Mouse (Mus musculus) erythroid progenitor cell, adult 5-6 weeks (primary cell): ENCODE measurements around the gene Pcnx4. TPM values are rescaled to one million over a fixed set of nuclear protein-coding genes. Genes with fewer than 3 reads are reported as not detected.

Experiments used
- ATAC-seq: replicated peaks from 2 replicates; pipeline ENCODE4 v1.8.0; 2016; ENCODE audit warnings: moderate number of reproducible peaks, mild to moderate bottlenecking, moderate TSS enrichment, inconsistent platforms; ENCODE audit not compliant: poor library complexity, low FRiP score, severe bottlenecking
- total RNA-seq, 2 experiments: library from RNA; stranded (forward) in 1 of 2; stranded (reverse) in 1 of 2; fragments of 150-400 nt in 1 of 2; fragments of 186-747, 209-891 nt in 1 of 2; gene quantifications; 2 replicates each; pipeline versions ENCODE4 v1.2.3 to v1.2.4; 2015 to 2017; ENCODE audit warnings: low replicate concordance in 2 of 2

Gene Pcnx4
- total RNA-seq (2015; ENCODE audit: low replicate concordance) (0.36 TPM in 1 of 2 replicates, not detected in the other), total RNA-seq (2017; ENCODE audit: low replicate concordance) (0.26 and 0.53 TPM in 2 replicates)

DNA sequence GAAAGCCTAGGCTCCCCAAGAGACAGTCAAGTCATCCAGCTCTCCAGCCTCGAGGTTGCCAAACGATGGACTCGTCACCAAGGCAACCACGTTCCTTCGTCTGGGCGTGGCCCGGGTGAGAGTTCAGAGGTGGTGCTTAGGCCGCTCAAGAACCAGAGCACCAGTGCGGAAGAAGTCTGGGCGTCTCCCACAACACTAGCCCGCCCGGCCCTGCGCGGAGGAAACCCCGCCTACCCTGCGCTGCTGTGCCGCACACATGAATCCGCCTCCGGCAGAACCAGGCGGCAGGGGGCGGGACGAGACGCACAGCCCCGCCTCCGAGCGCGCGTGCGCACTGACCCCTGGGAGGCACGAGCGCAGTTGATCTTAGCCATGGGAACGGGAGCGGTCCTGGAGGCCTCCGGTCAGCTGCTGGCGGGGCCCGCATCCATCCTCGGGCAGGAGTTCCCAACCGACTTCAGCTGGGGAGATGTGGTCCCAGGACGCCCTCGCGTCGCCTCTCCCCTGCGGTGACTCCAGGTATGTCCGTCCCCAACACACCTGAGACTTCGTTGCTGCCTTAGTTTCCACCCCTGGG, at the start of gene Pcnx4:
Gene Pcnx4, plus strand, starts transcription at position 363 of the 577 bp plus-strand sequence.
- ATAC-seq, result peak; percentile 100

DNA sequence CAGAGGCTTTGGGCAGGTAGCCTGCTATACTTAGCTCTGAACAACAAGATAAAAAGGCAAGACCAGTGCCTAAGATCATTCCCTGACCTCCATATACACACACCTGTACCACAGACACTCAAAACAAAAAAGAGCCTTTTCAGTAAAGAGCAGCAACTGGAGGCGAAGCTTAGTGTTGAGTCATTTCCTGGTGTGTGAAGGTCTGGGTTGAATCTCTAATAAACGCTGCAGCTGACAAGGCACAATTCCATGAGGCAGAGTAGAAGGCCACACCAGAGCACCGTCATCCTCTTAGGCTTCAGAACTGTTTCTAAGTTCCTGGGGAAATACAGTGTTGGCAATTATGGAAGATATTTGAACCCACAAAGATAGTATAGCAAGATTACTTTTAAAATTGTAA, 48.7 kb upstream of the Pcnx4 start:
- ATAC-seq, result no peak

DNA sequence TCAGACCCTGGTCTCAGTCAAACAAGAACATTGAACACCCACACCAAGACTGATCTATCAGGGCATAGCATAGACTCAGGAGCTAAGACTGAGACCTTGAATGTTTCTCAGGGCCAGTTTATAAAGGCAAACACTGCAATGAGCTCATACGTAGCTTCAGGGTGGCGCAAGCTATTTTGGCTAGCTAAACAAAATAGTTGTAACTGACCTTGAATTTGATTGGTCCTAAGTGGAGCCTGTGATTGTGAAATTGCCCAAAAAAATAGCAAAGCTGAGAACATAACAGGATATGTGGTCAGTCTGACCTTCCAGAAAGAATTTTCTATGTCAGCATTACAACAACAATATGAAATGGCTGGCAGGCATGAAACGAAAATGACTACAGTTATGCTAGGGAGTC, 46.2 kb upstream of the Pcnx4 start:
- ATAC-seq, result no peak

DNA sequence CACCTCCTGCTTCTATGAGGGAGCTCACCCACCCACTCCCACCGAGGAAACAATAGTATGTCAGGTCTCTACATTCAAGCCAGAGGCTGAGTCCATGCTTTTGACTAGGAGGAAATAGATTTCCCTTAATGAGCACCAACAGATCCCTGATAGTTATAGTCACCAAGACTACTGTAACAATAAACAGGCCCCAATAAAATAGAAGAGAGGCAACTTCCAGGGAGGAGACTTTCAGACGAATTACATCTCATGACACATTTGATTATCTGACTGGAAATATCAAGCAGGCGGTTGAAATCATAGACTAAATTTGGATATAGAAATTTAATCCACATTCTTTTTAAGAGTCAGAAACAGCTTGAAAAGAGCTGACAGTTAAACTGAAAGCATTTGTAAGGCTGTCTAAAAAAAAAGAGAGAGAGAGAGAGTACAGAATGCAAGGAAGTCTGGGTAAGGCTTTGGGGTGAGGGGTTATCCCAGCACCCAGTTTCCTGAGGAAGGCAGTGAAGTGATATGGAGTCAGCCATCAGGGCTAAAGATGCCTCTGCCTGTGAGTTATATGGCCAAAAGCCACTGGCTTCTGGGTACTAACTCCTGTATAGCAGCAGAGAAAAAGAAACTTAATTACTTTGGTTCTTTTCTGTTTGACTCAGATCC, 45.0 kb upstream of the Pcnx4 start:
- no peak for ATAC-seq

DNA sequence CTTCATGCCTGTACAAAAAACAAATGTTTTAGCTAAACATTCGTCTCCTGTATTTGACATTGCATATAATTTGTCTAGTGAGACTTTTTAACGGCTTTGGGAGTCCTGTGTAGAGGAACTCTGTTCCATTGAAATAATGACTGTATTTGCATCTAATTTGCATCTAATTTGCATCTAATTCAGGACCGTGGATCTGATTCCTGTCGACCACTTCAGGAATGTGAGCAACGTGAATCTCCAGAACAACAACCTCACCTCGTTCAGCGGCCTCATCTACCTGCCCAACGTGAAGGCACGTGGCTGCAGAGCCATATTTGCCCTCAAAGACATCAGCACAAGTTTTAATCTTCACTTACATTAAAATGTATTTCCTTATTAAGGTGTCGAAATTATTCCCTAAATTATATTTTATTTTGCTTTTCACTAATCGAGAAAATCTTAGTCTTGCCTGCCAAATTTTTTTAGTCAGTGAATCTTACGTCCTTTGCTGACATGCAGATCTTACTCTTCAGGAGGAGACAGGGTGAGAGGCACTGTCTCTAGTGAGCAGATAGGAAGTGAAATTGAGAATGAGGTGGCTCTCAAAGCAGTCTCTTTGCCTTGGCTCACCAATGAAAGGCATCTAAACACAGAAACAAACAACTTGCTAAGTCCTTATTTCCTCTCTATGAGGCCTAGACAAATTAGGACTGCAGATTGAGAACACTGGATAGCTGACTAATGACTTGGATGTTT, 39.1 kb upstream of the Pcnx4 start:
- no peak for ATAC-seq

DNA sequence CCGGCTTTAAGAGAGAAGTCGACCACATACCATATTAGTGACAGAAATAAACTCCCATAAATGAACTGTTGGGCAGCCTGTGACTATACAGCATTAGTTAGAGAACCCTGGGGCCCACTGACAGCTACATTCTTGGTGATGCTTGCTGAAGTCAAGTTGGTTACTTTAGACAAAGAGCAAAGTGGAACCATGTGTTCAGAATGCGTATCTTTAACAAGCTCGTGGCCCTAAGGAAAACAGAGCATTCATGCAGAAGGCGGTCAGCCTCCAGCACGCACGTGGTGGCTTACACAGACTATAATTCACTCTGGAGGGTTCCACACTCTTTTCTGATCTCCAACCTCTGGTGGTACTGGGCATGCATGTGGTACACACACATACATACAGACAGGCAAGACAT, 26.6 kb upstream of the Pcnx4 start:
- ATAC-seq, result no peak

DNA sequence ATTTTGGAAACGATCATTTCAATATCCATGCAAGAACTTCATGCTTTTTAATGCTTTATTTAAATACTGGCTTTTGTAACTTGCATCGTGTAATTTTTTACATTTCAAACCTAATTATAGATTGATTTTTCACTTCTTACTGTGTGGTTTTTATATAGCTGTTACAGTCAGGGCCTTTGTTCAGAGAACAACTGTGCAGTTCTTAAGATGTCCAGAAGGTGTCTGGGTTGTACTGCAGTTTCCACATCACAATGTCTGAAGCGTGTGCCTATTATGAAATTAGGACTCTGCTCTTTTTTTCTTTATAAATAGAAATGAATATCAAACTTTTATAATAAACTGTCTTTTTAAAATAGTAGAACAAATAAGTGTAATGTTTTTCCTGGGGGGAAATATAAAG, 20.7 kb upstream of the Pcnx4 start:
- ATAC-seq, result no peak

DNA sequence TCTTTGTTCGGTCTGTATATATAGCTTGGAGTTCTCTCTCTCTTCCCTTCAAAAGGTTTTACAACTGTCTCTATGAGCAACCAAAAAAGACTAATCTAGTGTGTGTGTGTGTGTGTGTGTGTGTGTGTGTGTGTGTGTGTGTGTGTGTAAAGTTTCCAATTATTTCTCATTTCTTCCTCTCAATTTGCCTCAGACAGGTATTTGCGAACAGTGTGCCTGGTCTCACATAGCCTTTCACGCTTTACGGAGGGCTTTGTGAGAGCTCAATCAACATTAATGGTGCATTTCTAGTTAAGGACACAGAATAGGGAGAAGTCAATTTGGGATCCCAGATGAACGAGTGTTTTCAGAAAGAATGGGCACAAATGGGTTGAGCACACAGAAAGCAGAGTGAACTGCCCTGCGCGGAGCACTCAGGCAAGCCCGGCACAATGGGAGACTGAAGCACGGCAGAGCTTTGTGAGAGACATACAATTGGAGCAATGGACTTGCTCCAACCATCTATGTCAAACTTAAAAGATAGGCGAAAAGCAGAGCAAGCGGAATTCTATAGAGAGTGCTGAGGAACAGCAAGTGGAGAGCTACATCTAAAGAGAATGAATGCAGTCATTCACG, 18.0 kb upstream of the Pcnx4 start:
- no peak for ATAC-seq

DNA sequence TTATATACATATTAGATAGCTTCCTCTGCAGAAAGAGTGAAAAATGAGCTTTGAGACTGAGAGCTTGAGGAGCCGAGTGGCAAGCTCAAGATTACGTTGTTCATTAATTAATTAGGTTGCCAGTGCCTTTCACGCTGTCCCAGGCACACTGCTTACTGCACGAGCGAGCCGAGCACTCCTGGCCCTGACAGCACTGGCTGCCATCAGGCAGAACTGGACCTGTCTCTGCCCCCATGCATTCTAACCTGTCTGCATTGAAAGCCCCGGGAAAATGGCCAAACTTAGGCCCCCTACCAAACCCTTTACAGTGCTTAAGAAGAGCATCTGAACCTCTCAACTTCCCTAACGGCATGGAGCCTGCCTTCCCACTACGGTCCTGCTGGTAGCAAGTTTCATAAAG, 16.8 kb upstream of the Pcnx4 start:
- no peak for ATAC-seq

DNA sequence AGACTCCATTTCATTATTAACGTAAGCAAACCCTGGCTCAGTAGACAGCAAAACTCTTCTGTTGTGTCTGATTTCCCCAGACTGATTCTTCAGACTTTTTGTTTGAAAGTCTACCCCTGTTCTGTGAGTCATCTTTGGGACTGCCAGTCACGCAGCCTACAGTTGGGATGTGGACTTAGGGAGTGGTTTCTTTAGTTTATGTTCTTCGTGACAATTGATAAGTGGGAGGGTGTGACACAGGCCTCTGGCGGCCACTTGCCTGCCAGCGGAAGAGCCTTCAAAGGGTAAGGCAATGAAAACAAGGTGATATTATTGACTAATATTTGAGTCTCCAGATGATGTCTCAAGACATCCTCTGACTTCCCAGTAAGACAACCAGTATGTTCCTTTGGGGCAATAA, 16.3 kb upstream of the Pcnx4 start:
- ATAC-seq, result no peak

DNA sequence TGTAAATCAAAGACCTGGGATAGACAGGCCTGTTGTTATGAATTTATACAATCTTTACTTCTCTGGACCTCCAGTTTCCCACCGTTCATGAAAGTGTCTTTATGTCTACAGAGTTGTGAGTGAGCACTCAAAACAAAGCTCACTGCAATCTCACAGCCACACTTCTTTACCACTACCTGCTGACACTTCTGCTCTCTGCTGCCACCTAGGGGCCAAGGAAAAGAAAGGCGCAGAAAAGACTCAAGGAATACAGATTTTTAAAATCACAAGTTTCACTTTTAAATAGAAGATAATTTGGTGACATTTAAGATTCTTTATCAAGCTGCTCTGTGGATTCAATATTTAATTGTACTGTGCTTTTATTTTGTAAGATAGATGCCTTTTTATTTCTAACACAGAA, 15.5 kb upstream of the Pcnx4 start:
- ATAC-seq, result no peak

DNA sequence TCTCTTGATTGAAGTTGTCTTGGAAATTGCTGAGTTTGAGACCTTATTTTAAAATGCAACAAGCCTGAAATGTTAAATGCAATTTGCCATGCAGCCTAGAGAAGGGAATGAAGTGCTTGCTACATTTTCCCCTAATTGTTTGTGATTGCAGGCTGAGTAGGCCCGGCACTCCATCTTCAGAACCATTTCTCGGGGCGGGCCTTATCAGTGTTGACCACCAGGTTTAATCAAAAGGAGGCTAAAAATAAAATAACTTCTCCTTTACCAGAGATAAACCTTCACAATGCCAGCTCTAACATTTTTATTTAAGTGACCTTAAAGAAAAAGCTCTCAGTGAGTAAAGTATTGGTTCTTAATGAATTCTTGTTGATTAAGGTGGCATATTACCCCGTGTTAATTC, 10.6 kb upstream of the Pcnx4 start:
- ATAC-seq, result no peak

DNA sequence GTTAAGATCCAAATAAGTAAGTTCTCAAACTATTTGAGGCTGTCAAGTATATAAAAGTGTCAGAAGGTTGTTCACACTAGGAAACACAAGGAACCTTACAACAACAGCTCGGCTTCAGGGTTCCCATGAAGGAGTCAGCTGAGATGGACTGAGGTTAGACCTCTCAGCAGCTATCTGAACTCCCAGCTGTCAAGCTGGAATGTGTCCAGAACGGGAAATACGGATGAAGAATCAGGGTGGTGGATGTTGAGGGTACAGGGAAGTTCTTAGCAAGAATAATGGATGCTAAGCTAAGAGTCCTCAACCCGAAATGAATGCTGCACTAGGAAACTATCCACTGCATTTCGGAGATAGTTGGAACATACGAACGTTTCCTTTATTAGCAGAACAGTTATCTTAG, 3.9 kb upstream of the Pcnx4 start:
- no peak for ATAC-seq

DNA sequence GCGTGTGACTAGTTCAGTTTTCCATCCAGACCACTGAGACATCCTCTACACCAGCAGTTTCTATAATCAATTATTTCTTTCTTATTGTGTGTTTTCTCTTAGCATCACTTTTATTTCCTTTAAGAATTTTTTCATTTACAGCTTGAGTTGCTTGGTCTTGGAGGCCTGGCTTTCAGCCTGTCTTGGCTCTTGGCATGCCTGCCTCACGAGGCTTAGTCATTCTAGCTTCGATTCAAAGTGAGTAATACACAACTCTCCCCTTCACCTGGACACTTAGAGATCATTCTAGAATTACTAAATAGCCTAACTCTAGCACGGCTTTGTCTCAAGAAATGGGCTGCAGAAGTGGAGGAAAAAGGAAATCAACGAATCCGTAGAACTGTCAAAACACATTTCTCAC, 2.2 kb upstream of the Pcnx4 start:
- ATAC-seq, result no peak

DNA sequence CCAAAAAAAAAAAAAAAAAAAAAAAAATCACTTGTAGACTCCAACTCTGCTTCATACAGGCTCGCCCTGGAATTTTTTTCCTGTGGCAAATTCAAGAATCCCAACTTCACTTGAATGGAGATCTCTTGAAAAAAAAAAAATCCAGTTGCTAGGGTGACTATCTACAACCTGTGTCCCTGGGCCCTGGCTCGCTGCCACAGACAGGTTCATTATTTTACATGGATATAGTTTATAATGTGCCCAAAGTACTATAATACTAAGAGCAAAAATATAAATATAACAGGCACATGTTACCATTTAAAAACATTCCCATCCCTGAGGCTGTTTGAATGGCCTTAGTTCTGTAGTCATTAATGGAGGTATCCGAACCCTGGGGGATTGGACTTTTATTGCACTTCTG, 584 bp upstream of the Pcnx4 start:
- no peak for ATAC-seq

DNA sequence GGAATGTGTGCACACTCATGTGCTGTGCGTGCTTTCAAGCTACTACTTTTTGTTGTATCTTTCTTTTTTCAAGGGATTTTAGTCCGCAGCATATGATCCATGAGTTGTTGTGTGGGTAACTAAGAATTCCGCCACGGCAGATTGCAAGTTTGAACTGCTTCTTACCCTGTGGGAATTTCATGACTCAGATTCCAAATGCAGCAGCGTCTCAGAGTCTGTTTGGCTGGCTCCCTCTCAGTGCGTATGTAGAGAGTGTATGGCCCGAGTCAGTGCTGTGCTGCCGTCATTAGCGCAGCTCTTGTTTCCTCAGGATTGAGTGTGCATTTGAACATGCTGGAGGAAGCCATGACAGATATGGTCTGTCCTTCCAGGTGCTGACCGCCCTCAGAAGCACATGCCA, 2.4 kb downstream of the Pcnx4 start:
- no peak for ATAC-seq

DNA sequence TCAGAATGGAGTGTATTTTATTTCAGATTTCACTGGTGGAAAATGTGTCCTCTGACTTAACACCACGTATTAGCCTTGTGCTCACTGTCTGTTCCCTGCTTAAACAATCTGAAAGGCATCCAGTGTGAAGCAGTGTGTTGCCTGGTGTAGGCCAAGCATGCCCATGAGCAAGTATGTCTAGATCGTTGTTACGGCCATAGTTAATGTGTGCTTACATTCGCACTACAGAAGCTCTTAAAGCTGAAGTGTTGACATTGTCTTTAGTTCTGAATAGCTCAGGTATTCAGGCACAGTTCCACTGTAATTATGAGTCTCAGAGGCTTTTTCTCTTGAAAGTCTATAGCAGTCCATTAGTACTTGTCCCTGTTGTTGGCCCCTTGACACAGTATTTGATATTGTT, 18.2 kb downstream of the Pcnx4 start:
- no peak for ATAC-seq

DNA sequence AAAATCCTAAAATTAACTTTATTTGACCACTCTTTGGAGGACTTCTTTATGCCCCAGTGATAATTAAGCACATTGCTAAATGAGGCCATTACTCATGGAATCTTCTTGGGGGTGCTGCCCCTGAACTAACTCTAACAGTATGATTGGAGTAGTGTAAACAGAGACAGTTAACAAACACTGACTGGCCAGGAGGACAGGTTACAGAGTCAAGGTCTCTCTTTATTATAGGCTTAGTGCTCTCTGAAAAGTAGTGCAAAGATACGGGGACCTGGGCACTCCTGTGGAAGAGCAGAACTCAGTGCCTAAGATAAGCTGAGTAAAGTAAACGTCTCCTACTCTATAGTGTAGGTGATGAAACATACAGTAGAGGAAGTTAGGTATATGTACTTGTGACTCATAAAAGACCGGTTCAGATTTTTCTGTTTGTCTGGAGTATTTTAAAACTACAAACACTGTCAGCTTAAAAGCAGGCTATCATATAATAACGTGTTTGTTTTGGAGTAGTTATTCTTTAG, 28.2 kb downstream of the Pcnx4 start:
- no peak for ATAC-seq

DNA sequence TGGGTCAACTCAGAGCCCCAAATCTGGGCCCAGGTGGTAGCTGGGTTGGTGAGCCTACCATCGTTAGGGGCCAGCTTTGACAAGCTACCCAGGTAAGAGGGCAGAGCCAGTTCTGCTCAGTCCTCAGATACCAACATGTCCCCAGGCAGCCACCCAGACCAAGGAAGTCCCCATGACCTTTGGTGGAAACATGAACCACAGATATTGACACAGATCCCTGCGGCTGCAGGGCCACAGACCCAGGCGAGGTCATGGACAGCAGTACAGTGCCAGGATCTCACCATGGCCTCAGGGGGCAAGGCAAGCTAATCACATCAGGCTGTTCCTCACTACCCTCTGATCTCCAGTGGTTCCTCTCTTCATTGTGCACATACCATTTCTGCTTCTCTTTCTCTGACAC, 45.8 kb downstream of the Pcnx4 start:
- ATAC-seq, result no peak

DNA sequence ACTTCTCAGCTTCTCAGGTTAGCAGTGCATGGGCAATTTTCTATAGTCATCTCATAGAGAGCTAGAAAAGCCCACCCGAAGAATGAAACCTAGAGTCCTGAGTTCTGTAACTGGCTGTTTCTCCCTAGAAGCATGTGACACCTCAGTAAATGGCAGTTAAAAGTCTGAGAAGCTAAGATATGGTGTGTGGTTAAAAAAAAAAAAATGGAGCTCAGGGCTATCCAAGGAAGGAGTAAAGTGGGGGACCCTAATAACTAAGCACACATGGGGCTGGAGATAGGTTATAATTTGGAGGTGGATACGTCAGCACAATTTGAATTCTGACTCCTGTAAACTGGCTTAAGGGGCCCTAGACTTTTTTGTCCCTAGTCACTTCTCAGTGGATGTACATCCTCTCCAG, 46.9 kb downstream of the Pcnx4 start:
- ATAC-seq, result no peak

DNA sequence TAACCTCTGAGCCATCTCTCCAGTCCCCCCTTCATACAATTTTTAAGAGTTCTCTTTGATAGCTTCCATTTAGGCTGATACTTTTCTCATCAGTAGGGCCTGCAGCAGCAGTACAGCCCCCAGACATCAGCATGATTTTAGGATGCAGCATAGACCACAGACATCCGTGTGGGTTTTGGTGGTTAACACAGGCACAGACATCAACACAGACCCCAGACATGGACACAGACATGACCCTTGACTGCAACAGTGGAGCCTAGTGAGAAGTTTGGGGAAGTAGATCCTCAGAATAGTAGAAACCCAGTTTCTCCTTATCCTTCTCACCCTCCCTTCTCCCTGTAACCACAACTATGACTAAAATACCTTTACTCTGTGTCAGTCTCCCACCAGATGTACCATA, 49.2 kb downstream of the Pcnx4 start:
- no peak for ATAC-seq
